Mouse (Mus musculus): ENCODE measurements around the gene Klhl36.

GRCm38 (mm10) chr8:119923259-119923658 is 61.2 kb downstream of the Klhl36 start:
- TF ChIP-seq ZNF384 (IDR thresholded peaks at IDR 0.05; ENCODE audit: low read depth, low read length) (no peak), ZC3H11A (IDR thresholded peaks at IDR 0.05; ENCODE audit: borderline replicate concordance, low read depth, low read length) (no peak)
